Mouse (Mus musculus): ENCODE data around the gene Dcaf17.
A peak's percentile ranks its signal among the peaks of the same experiment; 100 is the strongest.

DNA sequence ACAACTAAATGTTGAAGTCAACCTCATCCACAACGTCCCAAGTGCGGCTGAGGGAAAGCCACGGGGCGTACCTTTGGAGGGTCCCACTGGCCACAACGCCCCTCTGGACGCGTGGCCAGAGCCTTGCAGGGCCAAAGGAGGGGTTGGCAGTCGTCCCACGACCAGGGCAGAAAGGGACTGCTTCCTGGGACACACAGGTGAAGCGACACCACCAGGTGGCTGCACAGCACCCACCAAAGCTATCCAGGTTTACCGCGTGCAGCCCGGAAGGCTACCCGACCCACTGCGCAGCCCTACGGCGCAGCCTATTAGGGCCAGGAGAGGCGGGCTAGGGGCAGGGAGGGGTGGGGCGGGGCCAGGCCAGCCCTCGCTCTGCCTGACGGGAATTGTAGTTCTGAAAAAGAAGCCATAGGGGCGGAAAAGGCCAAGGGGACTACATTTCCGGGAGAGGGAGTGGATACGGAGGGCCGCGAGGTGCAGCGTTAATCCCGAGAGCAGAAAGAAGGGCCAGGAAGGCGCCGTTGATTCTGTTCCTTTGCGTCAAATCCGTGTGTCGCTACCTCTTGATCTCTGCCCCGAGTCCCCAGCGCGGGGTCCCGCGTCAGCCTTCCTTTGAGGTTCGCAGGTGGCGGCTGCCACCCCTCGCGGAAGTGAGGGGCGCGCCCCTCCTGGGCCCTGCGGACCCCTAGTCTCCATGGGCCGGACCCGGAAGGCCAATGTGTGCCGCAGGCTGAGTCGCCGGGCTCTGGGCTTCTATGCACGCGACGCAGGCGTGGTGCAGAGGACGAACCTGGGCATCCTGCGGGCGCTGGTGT lies at the start of gene Dcaf17, which contains the start of gene Mettl8:
- no peak for TF ChIP-seq CTCF (IDR thresholded peaks at IDR 0.05; ENCODE audit: control insufficient read depth, insufficient read depth, insufficient read length)
- TF ChIP-seq MAX (IDR thresholded peaks at IDR 0.05): peak; percentile 60
